In the genomic region with DNA sequence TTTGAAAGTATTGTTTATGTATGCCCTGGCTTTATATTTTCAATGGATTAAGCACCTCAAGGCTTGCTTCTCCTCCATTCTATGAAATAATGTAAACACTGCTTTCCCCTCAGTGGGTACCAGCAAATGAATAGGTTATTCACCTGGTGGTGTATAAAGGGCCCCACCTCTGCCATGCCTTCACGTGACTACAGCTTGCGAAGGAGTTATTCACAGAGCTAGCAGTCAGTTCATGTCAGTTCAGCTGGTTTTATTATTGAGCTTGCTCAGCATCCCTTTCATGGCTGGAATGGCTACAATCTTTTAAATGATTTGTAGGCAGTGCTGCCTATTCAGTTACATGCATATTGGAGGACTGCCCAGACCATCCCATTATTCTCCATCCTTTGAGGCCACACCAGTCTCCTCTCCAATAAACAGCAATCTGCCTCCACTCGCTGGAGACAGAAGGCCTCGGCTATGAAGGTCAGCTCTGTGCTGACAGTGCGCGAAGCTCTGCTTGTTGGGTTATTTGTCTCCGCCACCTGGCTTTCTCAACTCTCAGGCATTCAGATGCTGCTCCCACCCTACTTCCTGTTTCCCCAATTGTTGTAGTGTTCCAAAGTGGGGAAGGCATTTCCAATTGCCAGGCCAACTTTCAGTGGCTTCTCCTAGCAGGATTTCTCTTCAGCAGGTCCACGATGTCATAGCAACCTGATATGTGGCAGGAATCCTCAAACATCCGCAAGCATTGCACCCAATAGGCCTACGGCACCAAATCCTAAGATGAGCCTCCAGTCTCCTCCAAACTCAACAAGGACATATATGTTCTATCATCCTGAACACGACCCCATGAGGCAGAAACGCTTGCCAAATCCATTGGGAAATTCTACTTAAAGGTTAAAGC, we compare ENCODE assay signal across 10 mouse cellular contexts. TPM values are rescaled to one million over a fixed set of nuclear protein-coding genes. Genes with fewer than 3 reads are reported as not detected.
DNase-seq lines count a peak whose midpoint lies in the region; ATAC-seq and TF ChIP-seq lines count a peak whose summit lies in the region.
"Had no signal": no experiment of that assay in that cellular context is flagged by ENCODE, and none has a peak within 500 bp of the region (broad histone marks: within the 10 kb centered on the region; RNA-seq: fewer than 3 reads in every experiment).

No protein-coding gene starts in this region.

- TF ChIP-seq CTCF in lung, embryonic 14.5 days (IDR thresholded peaks at IDR 0.05; ENCODE audit: low read depth): no peak
- TF ChIP-seq CTCF in lung, adult 2 months (IDR thresholded peaks at IDR 0.05; ENCODE audit: insufficient read depth, low read length): no peak
- no peak for TF ChIP-seq CTCF in liver, postnatal 0 days (IDR thresholded peaks at IDR 0.05; ENCODE audit: low read depth)

- no peak overlapping the region for H3K9ac ChIP-seq in lung, embryonic 14.5 days
- no peak overlapping the region for H3K9ac ChIP-seq in forebrain, embryonic 16.5 days (replicated peaks; ENCODE audit: low read depth, low read length)
- no peak overlapping the region for H3K9ac ChIP-seq in midbrain, embryonic 15.5 days
- H3K9ac ChIP-seq in liver, postnatal 0 days (replicated peaks): no peak overlapping the region

- DNase-seq in cerebellum, postnatal 10 days: peak; percentile 58 to 60
- peak; percentile 91 for DNase-seq in lung, embryonic 14.5 days
- DNase-seq in lung, adult 2 months: no peak
- DNase-seq in liver, postnatal 0 days: no peak
- DNase-seq: adrenal gland, adult 8-10 months had no signal

- H3K4me3 ChIP-seq in lung, embryonic 14.5 days (ENCODE audit: low read depth, low read length): no peak overlapping the region
- no peak overlapping the region for H3K4me3 ChIP-seq in lung, adult 2 months (replicated peaks; ENCODE audit: extremely low read depth, low read depth, low read length)
- no peak overlapping the region for H3K4me3 ChIP-seq in forebrain, embryonic 16.5 days (replicated peaks; ENCODE audit: low read length)
- H3K4me3 ChIP-seq in midbrain, embryonic 15.5 days: no peak overlapping the region
- no peak overlapping the region for H3K4me3 ChIP-seq in liver, postnatal 0 days (ENCODE audit: low read depth, low read length)

- ATAC-seq in cerebellum, adult (ENCODE audit: insufficient number of reproducible peaks, low FRiP score, low TSS enrichment): no peak
- peak; percentile 95 for ATAC-seq in lung, embryonic 14.5 days (ENCODE audit: insufficient read depth)
- peak; percentile 78 for ATAC-seq in forebrain, embryonic 16.5 days
- ATAC-seq in midbrain, embryonic 15.5 days (replicated peaks): peak; percentile 60
- no peak for ATAC-seq in liver, postnatal 0 days
- ATAC-seq in megakaryocyte progenitor cell, adult 5-6 weeks (replicated peaks; ENCODE audit: poor library complexity): no peak
- ATAC-seq: CD4-positive, CD25-positive, alpha-beta regulatory T cell, adult 4 months had no signal

- H3K9me3 ChIP-seq in lung, embryonic 14.5 days (ENCODE audit: low read depth, low read length): no peaks in the 10 kb centered on the region
- no peaks in the 10 kb centered on the region for H3K9me3 ChIP-seq in forebrain, embryonic 16.5 days (ENCODE audit: control insufficient read depth, low read length)
- H3K9me3 ChIP-seq in midbrain, embryonic 15.5 days: no peaks in the 10 kb centered on the region
- H3K9me3 ChIP-seq in liver, postnatal 0 days (ENCODE audit: low read length): no peaks in the 10 kb centered on the region

- H3K27ac ChIP-seq in lung, embryonic 14.5 days (ENCODE audit: low read depth): peak overlapping the region; percentile 50; the same call in 1 of the 2 replicates
- H3K27ac ChIP-seq in forebrain, embryonic 16.5 days (ENCODE audit: low read length): no peak overlapping the region
- H3K27ac ChIP-seq in midbrain, embryonic 15.5 days: no peak overlapping the region
- H3K27ac ChIP-seq in liver, postnatal 0 days (ENCODE audit: low read depth): no peak overlapping the region

- WGBS in lung, embryonic 14.5 days: 46% methylated on average over 12 of the region's 12 CpGs
- 62% methylated on average over 12 of the region's 12 CpGs for WGBS in lung, adult 2 months
- WGBS in forebrain, embryonic 16.5 days: 59% methylated on average over 12 of the region's 12 CpGs
- WGBS in midbrain, embryonic 15.5 days: 66% methylated on average over 12 of the region's 12 CpGs
- 83% methylated on average over 12 of the region's 12 CpGs for WGBS in liver, postnatal 0 days (ENCODE audit: insufficient replicate concordance)

- H3K4me2 ChIP-seq in lung, embryonic 14.5 days: 0 out of 2 replicates have a peak overlapping the region, but pooled peaks have one; percentile 8
- no peak overlapping the region for H3K4me2 ChIP-seq in forebrain, embryonic 16.5 days (ENCODE audit: low read length)
- H3K4me2 ChIP-seq in midbrain, embryonic 15.5 days: no peak overlapping the region
- H3K4me2 ChIP-seq in liver, postnatal 0 days (ENCODE audit: low read depth, low read length): no peak overlapping the region

- no peaks in the 10 kb centered on the region for H3K36me3 ChIP-seq in lung, embryonic 14.5 days (ENCODE audit: insufficient read depth)
- H3K36me3 ChIP-seq in forebrain, embryonic 16.5 days (ENCODE audit: control insufficient read depth, insufficient read depth): no peaks in the 10 kb centered on the region
- H3K36me3 ChIP-seq in midbrain, embryonic 15.5 days (replicated peaks): no peaks in the 10 kb centered on the region
- no peaks in the 10 kb centered on the region for H3K36me3 ChIP-seq in liver, postnatal 0 days (replicated peaks; ENCODE audit: insufficient read depth, low read length)

- no peaks in the 10 kb centered on the region for H3K27me3 ChIP-seq in lung, embryonic 14.5 days (ENCODE audit: insufficient read depth, low read length)
- H3K27me3 ChIP-seq in forebrain, embryonic 16.5 days (replicated peaks; ENCODE audit: control insufficient read depth, insufficient read depth, low read length): no peaks in the 10 kb centered on the region
- no peaks in the 10 kb centered on the region for H3K27me3 ChIP-seq in midbrain, embryonic 15.5 days (replicated peaks)
- H3K27me3 ChIP-seq in liver, postnatal 0 days (ENCODE audit: insufficient read depth, low read length): no peaks in the 10 kb centered on the region

- peaks cover 18% of the 10 kb centered on the region for H3K4me1 ChIP-seq in lung, embryonic 14.5 days (ENCODE audit: insufficient read depth)
- no peaks in the 10 kb centered on the region; the same call in 1 of the 2 replicates for H3K4me1 ChIP-seq in lung, adult 2 months (ENCODE audit: control insufficient read depth, insufficient read depth, low read length)
- H3K4me1 ChIP-seq in forebrain, embryonic 16.5 days (replicated peaks; ENCODE audit: control insufficient read depth, insufficient read depth, low read length): 0 out of 2 replicates have a peak, but pooled peaks cover 2% of the 10 kb centered on the region
- H3K4me1 ChIP-seq in midbrain, embryonic 15.5 days: peaks cover 6% of the 10 kb centered on the region; the same call in 1 of the 2 replicates
- H3K4me1 ChIP-seq in liver, postnatal 0 days (ENCODE audit: insufficient read depth): no peaks in the 10 kb centered on the region

- TF ChIP-seq EP300 in liver, postnatal 0 days (IDR thresholded peaks at IDR 0.05; ENCODE audit: low read depth): no peak

- TF ChIP-seq POLR2A in lung, adult 2 months (IDR thresholded peaks at IDR 0.05; ENCODE audit: borderline replicate concordance, extremely low read depth, low read depth, low read length): no peak

RNA-seq across cellular contexts. Expression of gene Tril, which starts 34.6 kb away (rescaled TPM):
- polyA plus RNA-seq in lung, embryonic 14.5 days (2014; fragmentation: Nextera tagmentation; extraction: Ambion mirVana): 59.3 and 66.6 TPM in 2 replicates
- 27.0 and 28.6 TPM in 2 replicates for polyA plus RNA-seq in lung, adult 2 months (2012; rRNA removed)
- 7.4 and 7.7 TPM in 2 replicates for polyA plus RNA-seq in forebrain, embryonic 16.5 days (2015; fragmentation: Nextera tagmentation; extraction: Ambion mirVana)
- 13.1 and 13.9 TPM in 2 replicates for polyA plus RNA-seq in midbrain, embryonic 15.5 days (2015; fragmentation: Nextera tagmentation; extraction: Ambion mirVana)
- 0.25 and 0.31 TPM in 2 replicates for polyA plus RNA-seq in liver, postnatal 0 days (2015; fragmentation: Nextera tagmentation; extraction: Ambion mirVana)
- not detected in 2 replicates for total RNA-seq in megakaryocyte progenitor cell, adult 5-6 weeks (2015)
- not detected in 2 replicates for total RNA-seq in megakaryocyte progenitor cell, adult 5-6 weeks (2017)
- polyA plus RNA-seq: CD4-positive, CD25-positive, alpha-beta regulatory T cell, adult 4 months had no signal

Comparison
In these comparisons a context has a peak if more than half of its experiments do, and no peak if none do; other contexts are left out.
1. DNase-seq: peak in cerebellum, postnatal 10 days (2 of 2) and lung, embryonic 14.5 days (single experiment); none in lung, adult 2 months (single experiment) and liver, postnatal 0 days (single experiment).
2. ATAC-seq: peak in lung, embryonic 14.5 days (single experiment), forebrain, embryonic 16.5 days (single experiment) and midbrain, embryonic 15.5 days (single experiment); none in cerebellum, adult (single experiment), liver, postnatal 0 days (single experiment) and megakaryocyte progenitor cell, adult 5-6 weeks (single experiment).